Comparison of ENCODE assay signal across 27 mouse cellular contexts in the genomic region with DNA sequence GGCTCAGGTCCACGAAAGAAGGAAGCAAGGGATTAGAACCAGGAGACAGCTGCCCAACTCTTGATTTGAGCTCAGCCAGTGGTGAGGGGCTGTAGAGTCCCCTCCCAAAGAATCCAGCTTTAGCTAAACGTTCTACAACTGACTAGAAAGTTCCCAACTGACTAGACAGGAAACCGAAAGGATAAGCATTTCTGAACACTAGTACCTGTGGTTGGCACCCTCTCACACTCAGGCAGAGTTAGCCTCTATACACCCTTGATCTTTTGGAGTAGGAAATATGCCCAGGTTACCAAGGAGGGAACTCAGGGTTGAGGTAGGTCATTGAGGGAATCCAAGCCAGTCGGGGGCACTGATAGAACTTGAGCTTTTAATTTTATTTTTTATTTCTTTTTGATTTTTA.
"Had no signal": no experiment of that assay in that cellular context is flagged by ENCODE, and none has a peak within 500 bp of the region (broad histone marks: within the 10 kb centered on the region; RNA-seq: fewer than 3 reads in every experiment).

No protein-coding gene starts in this region.

- H3K27ac ChIP-seq: heart, adult 2 months; heart, embryonic 13.5 days; heart, embryonic 15.5 days; hindbrain, embryonic 13.5 days; hindbrain, postnatal 0 days; kidney, postnatal 0 days; limb, embryonic 10.5 days; limb, embryonic 12.5 days; liver, embryonic 13.5 days had no signal

- ATAC-seq: hindbrain, postnatal 0 days; intestine, embryonic 16.5 days had no signal

- H3K4me2 ChIP-seq: heart, embryonic 11.5 days; heart, embryonic 13.5 days; heart, embryonic 15.5 days; hindbrain, embryonic 13.5 days; hindbrain, embryonic 15.5 days; kidney, embryonic 15.5 days; limb, embryonic 12.5 days; liver, embryonic 11.5 days; liver, embryonic 13.5 days had no signal

- H3K27me3 ChIP-seq: heart, embryonic 13.5 days; heart, embryonic 15.5 days; hindbrain, embryonic 13.5 days; hindbrain, embryonic 15.5 days; kidney, embryonic 15.5 days; limb, embryonic 12.5 days; liver, embryonic 13.5 days had no signal

- H3K4me3 ChIP-seq: gastrocnemius, adult 2 months; heart, adult 2 months; heart, embryonic 13.5 days; heart, embryonic 15.5 days; hindbrain, embryonic 13.5 days; hindbrain, embryonic 15.5 days; kidney, embryonic 15.5 days; limb, embryonic 10.5 days; limb, embryonic 12.5 days; liver, embryonic 13.5 days had no signal

- H3K9me3 ChIP-seq: heart, embryonic 13.5 days; heart, embryonic 15.5 days; hindbrain, embryonic 13.5 days; hindbrain, embryonic 15.5 days; kidney, embryonic 15.5 days; limb, embryonic 10.5 days; limb, embryonic 12.5 days; liver, embryonic 13.5 days had no signal

- DNase-seq: gastrocnemius, adult 2 months; gastrocnemius, postnatal 10 days; gastrocnemius, postnatal 25 days; heart, adult 2 months; heart, postnatal 14 days; heart, postnatal 36 days; kidney, adult 11 months; kidney, adult 2 months; kidney, adult 9 months; kidney, postnatal 14 days; kidney, postnatal 36 days; layer of hippocampus, adult 9-11 months; layer of hippocampus, postnatal 36 days; liver; liver, embryonic 13.5 days had no signal

- H3K9ac ChIP-seq: heart, embryonic 13.5 days; heart, embryonic 15.5 days; hindbrain, embryonic 13.5 days; hindbrain, embryonic 15.5 days; kidney, embryonic 15.5 days; limb, embryonic 12.5 days; liver, embryonic 13.5 days had no signal

- H3K36me3 ChIP-seq: heart, embryonic 13.5 days; heart, embryonic 15.5 days; hindbrain, embryonic 13.5 days; hindbrain, embryonic 15.5 days; kidney, embryonic 15.5 days; limb, embryonic 10.5 days; limb, embryonic 12.5 days; liver, embryonic 13.5 days had no signal

- H3K4me1 ChIP-seq: heart, embryonic 13.5 days; heart, embryonic 15.5 days; limb, embryonic 10.5 days; limb, embryonic 12.5 days; liver, embryonic 13.5 days had no signal
